Mouse (Mus musculus) c-Kit-negative CD71-positive TER-119-positive erythroid progenitor cells, embryonic 14.5 days (primary cell): Measurements from ENCODE around the gene Mgat4d.
"Not testable (repeated sequence)": the region's sequence is repeated elsewhere in the genome, so short reads cannot be mapped to it uniquely, and the experiment has no call there.

Experiments
- DNase-seq: peaks from one replicate; pipeline ENCODE4 v3.0.0-alpha.2; 2013; ENCODE audit warnings: low read depth, low spot score

Gene Mgat4d

GRCm38 (mm10) chr8:83390006-83390701, 41.9 kb downstream of the Mgat4d start:
- no peak for DNase-seq

- no peak for DNase-seq
These were observed 44.2 kb downstream of the Mgat4d start for GRCm38 (mm10) chr8:83392521-83392920.

GRCm38 (mm10) chr8:83394325-83394724, 46.1 kb downstream of the Mgat4d start:
- no peak for DNase-seq

- no peak for DNase-seq
These were observed 48.4 kb downstream of the Mgat4d start for GRCm38 (mm10) chr8:83396680-83397079.

GRCm38 (mm10) chr8:83397726-83398125, 49.5 kb downstream of the Mgat4d start:
- DNase-seq = no peak

GRCm38 (mm10) chr8:83405548-83405947, 57.3 kb downstream of the Mgat4d start:
- no peak for DNase-seq

- peak; percentile 47 for DNase-seq
These were observed 58.6 kb downstream of the Mgat4d start for GRCm38 (mm10) chr8:83406836-83407235.

- no peak for DNase-seq
These were observed 60.2 kb downstream of the Mgat4d start for GRCm38 (mm10) chr8:83408496-83408895.

GRCm38 (mm10) chr8:83416878-83417277, 68.6 kb downstream of the Mgat4d start:
- no peak for DNase-seq

- no peak for DNase-seq
These were observed 69.7 kb downstream of the Mgat4d start for GRCm38 (mm10) chr8:83417970-83418369.

- DNase-seq = no peak
These were observed 70.7 kb downstream of the Mgat4d start for GRCm38 (mm10) chr8:83418805-83419516.

GRCm38 (mm10) chr8:83421354-83421753, 73.1 kb downstream of the Mgat4d start:
- DNase-seq = no peak

GRCm38 (mm10) chr8:83423032-83423825, 75.0 kb downstream of the Mgat4d start:
- no peak for DNase-seq

- DNase-seq = no peak
These were observed 76.9 kb downstream of the Mgat4d start for GRCm38 (mm10) chr8:83425202-83425601.

- DNase-seq = no peak
These were observed 78.0 kb downstream of the Mgat4d start for GRCm38 (mm10) chr8:83426104-83426759.

GRCm38 (mm10) chr8:83426949-83427348, 78.7 kb downstream of the Mgat4d start:
- no peak for DNase-seq

GRCm38 (mm10) chr8:83428621-83429020, 80.3 kb downstream of the Mgat4d start:
- DNase-seq = not testable (repeated sequence)

GRCm38 (mm10) chr8:83429071-83429524, 80.8 kb downstream of the Mgat4d start:
- DNase-seq = no peak
